Mouse (Mus musculus) heart, embryonic 15.5 days (tissue): ENCODE data around the gene Kdm5b. TPM values are rescaled to one million over a fixed set of nuclear protein-coding genes. Genes with fewer than 3 reads are reported as not detected.
"Not testable (repeated sequence)": the region's sequence is repeated elsewhere in the genome, so short reads cannot be mapped to it uniquely, and the experiment has no call there.

Experiments used
- ATAC-seq: fragments of 200-750 bp; cut with Nextera tagmentation; replicated peaks from 2 replicates; pipeline ENCODE4 v1.8.0; 2017; ENCODE audit warnings: low read depth, moderate TSS enrichment; ENCODE audit not compliant: insufficient number of reproducible peaks, insufficient read depth, low FRiP score
- H3K27ac ChIP-seq: fragments of 300-500 bp; sonication (generic); 2 replicates; pipeline ENCODE4 v1.5.1; 2015; ENCODE audit warnings: mild to moderate bottlenecking, inconsistent platforms
- H3K27me3 ChIP-seq: fragments of 300-500 bp; sonication (generic); 2 replicates; pipeline ENCODE4 v1.6.1; 2015; ENCODE audit warnings: inconsistent platforms
- H3K36me3 ChIP-seq: fragments of 300-500 bp; sonication (generic); 2 replicates; pipeline ENCODE4 v1.6.1; 2015; ENCODE audit warnings: mild to moderate bottlenecking, inconsistent platforms
- H3K4me1 ChIP-seq: fragments of 300-500 bp; sonication (generic); replicated peaks from 2 replicates; pipeline ENCODE4 v1.6.1; 2015; ENCODE audit warnings: inconsistent platforms
- H3K4me2 ChIP-seq: fragments of 300-500 bp; sonication (generic); 2 replicates; pipeline ENCODE4 v1.6.1; 2015; ENCODE audit warnings: inconsistent platforms, mild to moderate bottlenecking, moderate library complexity
- H3K4me3 ChIP-seq: fragments of 300-500 bp; sonication (generic); 2 replicates; pipeline ENCODE4 v1.5.1; 2015; ENCODE audit warnings: mild to moderate bottlenecking, inconsistent platforms
- H3K9ac ChIP-seq: fragments of 300-500 bp; sonication (generic); 2 replicates; pipeline ENCODE4 v1.6.1; 2015; ENCODE audit warnings: mild to moderate bottlenecking, inconsistent platforms
- H3K9me3 ChIP-seq: fragments of 300-500 bp; sonication (generic); replicated peaks from 2 replicates; pipeline ENCODE4 v1.6.1; 2016; ENCODE audit warnings: inconsistent platforms
- WGBS: fragments of 180-500 bp; shearing (Covaris S2); methylation state at CpG from one replicate; pipeline ENCODE4 v1.1.7; 2015; ENCODE audit warnings: mixed read lengths; 5-methylcytosine and 5-hydroxymethylcytosine counted together
- polyA plus RNA-seq: library from polyadenylated mRNA; unstranded; fragments of >200 nt; fragmentation: Nextera tagmentation; extraction: Ambion mirVana; gene quantifications from 2 replicates; pipeline ENCODE4 v1.2.1, GENCODE M21; 2015

Kdm5b gene
- polyA plus RNA-seq, 1 experiment from 2014 or later, result 25.9 TPM

- ATAC-seq, result no peak
- no peaks in the 10 kb centered on the region for H3K27me3 ChIP-seq
- H3K36me3 ChIP-seq, result no peaks in the 10 kb centered on the region
- H3K27ac ChIP-seq, result no peak overlapping the region
- no peak overlapping the region for H3K9ac ChIP-seq
- H3K4me3 ChIP-seq, result no peak overlapping the region
- H3K4me1 ChIP-seq, result peaks cover 12% of the 10 kb centered on the region
- WGBS, result 61% methylated on average over 8 of the region's 8 CpGs
- no peaks in the 10 kb centered on the region for H3K9me3 ChIP-seq
- H3K4me2 ChIP-seq, result no peak overlapping the region
Measured at GRCm38 (mm10) chr1:134520001-134520721, 39.8 kb upstream of the Kdm5b start.

- no peak overlapping the region for H3K9ac ChIP-seq
- no peaks in the 10 kb centered on the region for H3K27me3 ChIP-seq
- H3K9me3 ChIP-seq, result no peaks in the 10 kb centered on the region
- peaks cover 8% of the 10 kb centered on the region for H3K4me1 ChIP-seq
- 76% methylated on average over 7 of the region's 7 CpGs for WGBS
- no peaks in the 10 kb centered on the region for H3K36me3 ChIP-seq
- H3K27ac ChIP-seq, result no peak overlapping the region
- no peak for ATAC-seq
- no peak overlapping the region for H3K4me2 ChIP-seq
- H3K4me3 ChIP-seq, result no peak overlapping the region
Measured at GRCm38 (mm10) chr1:134521163-134521562, 38.8 kb upstream of the Kdm5b start.

- WGBS, result 57% methylated on average over 2 of the region's 2 CpGs
Measured at GRCm38 (mm10) chr1:134522325-134522724, 37.6 kb upstream of the Kdm5b start.

GRCm38 (mm10) chr1:134524424-134524823 lies 35.5 kb upstream of the Kdm5b start:
- no peak overlapping the region for H3K9ac ChIP-seq
- no peaks in the 10 kb centered on the region for H3K4me1 ChIP-seq
- H3K9me3 ChIP-seq, result no peaks in the 10 kb centered on the region
- no peak overlapping the region for H3K27ac ChIP-seq
- no peaks in the 10 kb centered on the region for H3K36me3 ChIP-seq
- no peak overlapping the region for H3K4me3 ChIP-seq
- ATAC-seq, result no peak
- no peaks in the 10 kb centered on the region for H3K27me3 ChIP-seq
- WGBS, result 71% methylated on average over 5 of the region's 5 CpGs
- no peak overlapping the region for H3K4me2 ChIP-seq

More at GRCm38 (mm10) chr1:134522325-134522724, 37.6 kb upstream of the Kdm5b start:
- no peak overlapping the region for H3K9ac ChIP-seq
- no peak for ATAC-seq
- H3K4me3 ChIP-seq, result no peak overlapping the region
- H3K36me3 ChIP-seq, result no peaks in the 10 kb centered on the region
- H3K27me3 ChIP-seq, result no peaks in the 10 kb centered on the region
- no peaks in the 10 kb centered on the region for H3K9me3 ChIP-seq
- H3K27ac ChIP-seq, result no peak overlapping the region
- 0 out of 2 replicates have a peak, but pooled peaks cover 2% of the 10 kb centered on the region for H3K4me1 ChIP-seq
- H3K4me2 ChIP-seq, result no peak overlapping the region

- Histone ChIP-seq H3K9ac (no peak overlapping the region), H3K4me1 (no peaks in the 10 kb centered on the region), H3K9me3 (no peaks in the 10 kb centered on the region), H3K4me2 (no peak overlapping the region), H3K27me3 (no peaks in the 10 kb centered on the region), H3K27ac (no peak overlapping the region), H3K4me3 (no peak overlapping the region), H3K36me3 (no peaks in the 10 kb centered on the region)
- WGBS, result 83% methylated on average over 1 of the region's 1 CpGs
- no peak for ATAC-seq
Measured at GRCm38 (mm10) chr1:134525015-134525414, 35.0 kb upstream of the Kdm5b start.

GRCm38 (mm10) chr1:134526752-134527151 lies 33.2 kb upstream of the Kdm5b start:
- no peaks in the 10 kb centered on the region for H3K9me3 ChIP-seq
- H3K4me2 ChIP-seq, result no peak overlapping the region
- no peaks in the 10 kb centered on the region for H3K27me3 ChIP-seq
- no peak for ATAC-seq
- H3K4me3 ChIP-seq, result no peak overlapping the region
- H3K4me1 ChIP-seq, result no peaks in the 10 kb centered on the region
- no peak overlapping the region for H3K27ac ChIP-seq
- no peak overlapping the region for H3K9ac ChIP-seq
- H3K36me3 ChIP-seq, result no peaks in the 10 kb centered on the region
- WGBS, result 61% methylated on average over 6 of the region's 6 CpGs

GRCm38 (mm10) chr1:134530618-134531017 lies 29.4 kb upstream of the Kdm5b start:
- WGBS, result 79% methylated on average over 6 of the region's 6 CpGs
- no peak for ATAC-seq
- Histone ChIP-seq H3K9me3 (no peaks in the 10 kb centered on the region), H3K4me1 (no peaks in the 10 kb centered on the region), H3K27me3 (no peaks in the 10 kb centered on the region), H3K27ac (no peak overlapping the region), H3K4me2 (no peak overlapping the region), H3K36me3 (no peaks in the 10 kb centered on the region), H3K9ac (no peak overlapping the region), H3K4me3 (no peak overlapping the region)

GRCm38 (mm10) chr1:134533710-134534109 lies 26.3 kb upstream of the Kdm5b start:
- H3K4me2 ChIP-seq, H3K27ac ChIP-seq, ATAC-seq, H3K9me3 ChIP-seq, H3K36me3 ChIP-seq, H3K4me3 ChIP-seq, H3K27me3 ChIP-seq, H3K9ac ChIP-seq, H3K4me1 ChIP-seq: not testable (repeated sequence)
- 87% methylated on average over 10 of the region's 10 CpGs for WGBS

- no peak overlapping the region for H3K4me2 ChIP-seq
- no peak overlapping the region for H3K27ac ChIP-seq
- no peak overlapping the region for H3K9ac ChIP-seq
- no peaks in the 10 kb centered on the region for H3K27me3 ChIP-seq
- 92% methylated on average over 1 of the region's 1 CpGs for WGBS
- no peak for ATAC-seq
- H3K36me3 ChIP-seq, result no peaks in the 10 kb centered on the region
- no peaks in the 10 kb centered on the region for H3K9me3 ChIP-seq
- no peak overlapping the region for H3K4me3 ChIP-seq
- H3K4me1 ChIP-seq, result no peaks in the 10 kb centered on the region
Measured at GRCm38 (mm10) chr1:134535054-134535453, 24.9 kb upstream of the Kdm5b start.

- WGBS, result 69% methylated on average over 3 of the region's 3 CpGs
- Histone ChIP-seq H3K4me3 (no peak overlapping the region), H3K4me1 (no peaks in the 10 kb centered on the region), H3K4me2 (no peak overlapping the region), H3K36me3 (no peaks in the 10 kb centered on the region), H3K9ac (no peak overlapping the region), H3K27ac (no peak overlapping the region), H3K27me3 (no peaks in the 10 kb centered on the region), H3K9me3 (no peaks in the 10 kb centered on the region)
- no peak for ATAC-seq
Measured at GRCm38 (mm10) chr1:134535513-134535912, 24.5 kb upstream of the Kdm5b start.

- WGBS, result 81% methylated on average over 10 of the region's 10 CpGs
Measured at GRCm38 (mm10) chr1:134540610-134541009, 19.4 kb upstream of the Kdm5b start.

GRCm38 (mm10) chr1:134548231-134548630 lies 11.7 kb upstream of the Kdm5b start:
- WGBS, result 55% methylated on average over 4 of the region's 4 CpGs

More at GRCm38 (mm10) chr1:134540610-134541009, 19.4 kb upstream of the Kdm5b start:
- no peak overlapping the region for H3K4me2 ChIP-seq
- H3K4me1 ChIP-seq, result no peaks in the 10 kb centered on the region
- ATAC-seq, result no peak
- H3K36me3 ChIP-seq, result no peaks in the 10 kb centered on the region
- 0 out of 2 replicates have a peak, but pooled peaks cover 3% of the 10 kb centered on the region for H3K9me3 ChIP-seq
- no peaks in the 10 kb centered on the region for H3K27me3 ChIP-seq
- no peak overlapping the region for H3K27ac ChIP-seq
- no peak overlapping the region for H3K9ac ChIP-seq
- no peak overlapping the region for H3K4me3 ChIP-seq

More at GRCm38 (mm10) chr1:134548231-134548630, 11.7 kb upstream of the Kdm5b start:
- H3K4me2 ChIP-seq, result no peak overlapping the region
- no peaks in the 10 kb centered on the region for H3K4me1 ChIP-seq
- H3K9ac ChIP-seq, result no peak overlapping the region
- H3K4me3 ChIP-seq, result no peak overlapping the region
- H3K27ac ChIP-seq, result no peak overlapping the region
- H3K9me3 ChIP-seq, result 0 out of 2 replicates have a peak, but pooled peaks cover 3% of the 10 kb centered on the region
- no peaks in the 10 kb centered on the region for H3K27me3 ChIP-seq
- no peaks in the 10 kb centered on the region for H3K36me3 ChIP-seq
- no peak for ATAC-seq
